Mouse (Mus musculus): ENCODE measurements around the gene Fstl3. TPM values are rescaled to one million over a fixed set of nuclear protein-coding genes. Genes with fewer than 3 reads are reported as not detected.

Gene Fstl3
- total and polyA plus RNA-seq, 2 experiments from 2014 or later = 3.4 to 3.9 TPM

DNA sequence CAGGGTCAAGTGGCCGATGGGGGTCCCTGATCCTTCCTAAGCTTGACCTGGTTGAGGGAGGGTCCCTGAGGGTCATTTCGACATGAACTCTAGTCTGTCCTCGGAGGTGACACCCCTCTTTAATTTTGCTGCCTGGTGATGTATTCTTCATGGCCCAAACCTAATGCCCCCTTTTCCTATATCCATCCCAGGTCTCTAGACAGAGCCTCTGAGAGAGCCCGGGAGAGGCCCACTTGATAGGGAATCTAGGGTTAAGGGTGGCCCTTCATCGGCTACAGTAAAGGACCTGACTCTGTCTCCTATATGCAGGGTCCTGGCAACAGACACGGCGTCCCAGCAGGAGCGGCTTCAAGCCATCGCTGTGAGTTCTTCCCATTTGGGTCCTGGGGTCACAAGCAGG is 29.3 kb downstream of the Fstl3 start:
- H3K4me3 ChIP-seq (ENCODE audit: low read depth, low read length) = no peak overlapping the region
- DNase-seq (ENCODE audit: low spot score) (no peak), ATAC-seq (ENCODE audit: low FRiP score) (no peak)
- no peak for TF ChIP-seq CTCF (IDR thresholded peaks at IDR 0.05)
- no peaks in the 10 kb centered on the region for H3K9me3 ChIP-seq (ENCODE audit: low read length)
- peaks cover 23% of the 10 kb centered on the region for H3K36me3 ChIP-seq (ENCODE audit: insufficient read depth, low read length)
- H3K9ac ChIP-seq (replicated peaks; ENCODE audit: low read length, poor library complexity, severe bottlenecking) = no peak overlapping the region
- no peaks in the 10 kb centered on the region for H3K27me3 ChIP-seq (ENCODE audit: insufficient read depth, low read length)
- no peak overlapping the region for H3K4me2 ChIP-seq (ENCODE audit: low read depth, low read length, poor library complexity, severe bottlenecking)
- no peak overlapping the region for H3K27ac ChIP-seq (ENCODE audit: low read depth, low read length)
- WGBS = 87% methylated on average over 9 of the region's 9 CpGs
- H3K4me1 ChIP-seq (ENCODE audit: insufficient read depth, low read length) = peaks cover 19% of the 10 kb centered on the region

DNA sequence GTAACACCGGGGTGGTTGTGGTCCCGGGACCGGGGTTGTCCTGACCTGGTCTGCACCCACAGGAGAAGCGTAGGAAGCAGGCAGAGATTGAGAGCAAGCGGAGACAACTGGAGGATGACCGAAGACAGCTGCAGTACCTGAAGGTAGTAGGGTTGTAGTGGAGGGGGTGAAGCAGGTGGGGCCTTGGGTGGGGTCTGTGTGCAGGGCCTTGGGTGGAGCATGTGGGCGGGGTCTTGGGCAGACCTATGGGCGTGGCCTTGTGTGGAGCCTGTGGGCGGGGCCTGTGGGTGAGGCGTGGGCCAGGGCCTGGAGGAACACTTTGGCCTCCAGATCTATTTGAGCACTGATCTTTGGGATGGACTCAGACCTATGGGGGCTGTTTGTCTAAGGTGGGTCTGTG is 29.9 kb downstream of the Fstl3 start:
- no peak overlapping the region for H3K27ac ChIP-seq (ENCODE audit: low read depth, low read length)

DNA sequence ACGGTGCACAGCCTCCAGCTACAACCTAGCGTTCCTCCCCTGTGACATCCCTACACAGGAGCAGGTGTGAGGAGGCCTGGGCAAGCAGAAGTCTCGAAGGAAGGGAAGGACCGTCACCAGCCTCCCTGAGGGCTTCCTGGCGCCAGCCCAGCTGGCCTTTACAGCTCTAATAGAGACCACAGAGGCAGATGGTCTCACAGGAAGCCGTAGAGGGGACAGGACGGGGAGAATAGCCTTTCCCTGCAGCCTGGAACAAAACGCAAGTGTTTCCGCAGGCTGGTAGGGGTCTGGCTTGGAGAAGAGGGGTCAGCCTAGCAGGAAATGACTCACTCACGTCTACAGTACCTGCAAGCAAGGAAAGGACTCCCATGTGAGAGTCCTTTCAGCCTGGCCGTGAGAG is 30.8 kb downstream of the Fstl3 start:
- ATAC-seq (ENCODE audit: low FRiP score) = no peak

More for the DNA sequence above, 29.9 kb downstream of the Fstl3 start:
- H3K4me1 ChIP-seq (ENCODE audit: insufficient read depth, low read length) = peaks cover 17% of the 10 kb centered on the region
- H3K9ac ChIP-seq (replicated peaks; ENCODE audit: low read length, poor library complexity, severe bottlenecking) = no peak overlapping the region
- no peak overlapping the region for H3K4me2 ChIP-seq (ENCODE audit: low read depth, low read length, poor library complexity, severe bottlenecking)
- no peak for TF ChIP-seq CTCF (IDR thresholded peaks at IDR 0.05)
- ATAC-seq (ENCODE audit: low FRiP score) (no peak), DNase-seq (ENCODE audit: low spot score) (no peak)
- H3K9me3 ChIP-seq (ENCODE audit: low read length) = no peaks in the 10 kb centered on the region
- H3K27me3 ChIP-seq (ENCODE audit: insufficient read depth, low read length) = no peaks in the 10 kb centered on the region
- H3K4me3 ChIP-seq (ENCODE audit: low read depth, low read length) = no peak overlapping the region
- 84% methylated on average over 10 of the region's 10 CpGs for WGBS
- H3K36me3 ChIP-seq (ENCODE audit: insufficient read depth, low read length) = peaks cover 26% of the 10 kb centered on the region

DNA sequence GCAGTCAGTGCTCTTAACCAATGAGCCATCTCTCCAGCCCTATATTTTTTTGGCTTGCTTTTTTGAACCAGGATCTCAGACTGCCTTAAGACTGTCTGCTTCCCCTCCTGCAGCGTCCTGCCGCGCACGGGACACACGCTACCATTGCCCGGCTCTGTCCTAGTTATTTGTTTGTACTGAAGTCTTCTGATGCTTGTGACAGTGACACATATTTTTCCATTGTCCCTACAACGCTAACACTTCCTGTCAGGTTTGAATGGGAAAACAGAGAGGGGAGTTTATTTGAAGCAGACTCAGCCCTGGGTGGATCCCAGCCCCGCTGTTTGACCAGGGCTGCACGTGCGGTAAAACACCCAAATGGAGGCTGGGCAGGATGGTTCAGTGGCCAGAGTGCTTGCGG is 31.7 kb downstream of the Fstl3 start:
- Histone ChIP-seq H3K4me3 (ENCODE audit: low read depth, low read length) (no peak overlapping the region), H3K27me3 (ENCODE audit: insufficient read depth, low read length) (no peaks in the 10 kb centered on the region), H3K27ac (ENCODE audit: low read depth, low read length) (no peak overlapping the region), H3K9me3 (ENCODE audit: low read length) (no peaks in the 10 kb centered on the region), H3K9ac (replicated peaks; ENCODE audit: low read length, poor library complexity, severe bottlenecking) (no peak overlapping the region), H3K36me3 (ENCODE audit: insufficient read depth, low read length) (peaks cover 32% of the 10 kb centered on the region), H3K4me1 (ENCODE audit: insufficient read depth, low read length) (no peaks in the 10 kb centered on the region; the same call in 1 of the 2 replicates), H3K4me2 (ENCODE audit: low read depth, low read length, poor library complexity, severe bottlenecking) (no peak overlapping the region)
- DNase-seq (ENCODE audit: low spot score) (no peak), ATAC-seq (ENCODE audit: low FRiP score) (no peak)
- no peak for TF ChIP-seq CTCF (IDR thresholded peaks at IDR 0.05)
- 86% methylated on average over 11 of the region's 11 CpGs for WGBS

More for the DNA sequence above, 30.8 kb downstream of the Fstl3 start:
- no peak for TF ChIP-seq CTCF (IDR thresholded peaks at IDR 0.05)
- H3K36me3 ChIP-seq (ENCODE audit: insufficient read depth, low read length) = peaks cover 32% of the 10 kb centered on the region
- peaks cover 9% of the 10 kb centered on the region for H3K4me1 ChIP-seq (ENCODE audit: insufficient read depth, low read length)
- H3K9me3 ChIP-seq (ENCODE audit: low read length) = no peaks in the 10 kb centered on the region
- no peak overlapping the region for H3K9ac ChIP-seq (replicated peaks; ENCODE audit: low read length, poor library complexity, severe bottlenecking)
- peak; percentile 51 for DNase-seq (ENCODE audit: low spot score)
- H3K4me2 ChIP-seq (ENCODE audit: low read depth, low read length, poor library complexity, severe bottlenecking) = no peak overlapping the region
- peak overlapping the region; percentile 32; the same call in 1 of the 2 replicates for H3K27ac ChIP-seq (ENCODE audit: low read depth, low read length)
- 44% methylated on average over 11 of the region's 11 CpGs for WGBS
- H3K4me3 ChIP-seq (ENCODE audit: low read depth, low read length) = no peak overlapping the region
- H3K27me3 ChIP-seq (ENCODE audit: insufficient read depth, low read length) = no peaks in the 10 kb centered on the region

DNA sequence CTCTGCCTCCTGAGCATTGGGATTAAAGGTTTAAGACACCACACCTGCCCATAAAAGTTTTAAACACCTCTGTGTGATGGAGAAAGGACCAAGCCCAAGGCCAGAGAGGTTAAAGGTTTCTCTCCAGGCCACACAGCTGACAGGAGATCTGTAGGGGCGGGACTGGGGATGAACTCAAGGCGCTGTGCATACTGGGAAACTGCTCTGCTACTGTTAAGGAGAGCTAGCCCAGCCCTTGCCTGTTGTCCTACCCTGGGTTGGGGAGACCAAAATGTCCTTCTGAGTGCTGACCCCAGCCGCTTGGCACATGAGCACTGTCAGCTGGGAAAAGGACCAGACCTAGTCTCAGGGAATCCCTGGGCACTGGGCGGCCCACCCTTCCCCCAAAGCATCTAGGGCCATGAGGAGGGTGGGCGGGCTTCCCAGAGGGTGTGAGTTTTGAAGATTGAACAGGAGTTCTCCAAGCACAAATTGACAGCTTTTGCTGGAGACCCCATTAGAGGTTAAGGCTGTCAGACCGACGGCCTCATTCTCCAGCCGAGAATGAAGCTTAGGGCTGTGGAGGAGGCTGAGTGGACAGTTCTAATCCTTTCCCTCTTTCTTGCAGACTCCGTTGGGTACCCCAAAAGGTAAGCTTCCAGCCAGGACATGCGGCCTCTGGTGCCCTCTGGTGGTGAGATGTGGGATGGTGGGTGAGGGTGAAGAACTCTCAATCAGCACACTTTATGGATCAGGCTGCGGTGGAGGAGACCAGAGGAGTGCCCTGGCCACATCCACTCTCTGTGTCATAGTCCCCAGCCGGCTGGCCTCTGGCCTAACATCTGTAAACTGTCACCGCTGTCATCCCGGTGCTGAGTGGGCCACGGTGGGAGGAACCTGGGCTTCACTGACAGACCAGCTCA is 34.9 kb downstream of the Fstl3 start:
- H3K27me3 ChIP-seq (ENCODE audit: insufficient read depth, low read length) = no peaks in the 10 kb centered on the region

DNA sequence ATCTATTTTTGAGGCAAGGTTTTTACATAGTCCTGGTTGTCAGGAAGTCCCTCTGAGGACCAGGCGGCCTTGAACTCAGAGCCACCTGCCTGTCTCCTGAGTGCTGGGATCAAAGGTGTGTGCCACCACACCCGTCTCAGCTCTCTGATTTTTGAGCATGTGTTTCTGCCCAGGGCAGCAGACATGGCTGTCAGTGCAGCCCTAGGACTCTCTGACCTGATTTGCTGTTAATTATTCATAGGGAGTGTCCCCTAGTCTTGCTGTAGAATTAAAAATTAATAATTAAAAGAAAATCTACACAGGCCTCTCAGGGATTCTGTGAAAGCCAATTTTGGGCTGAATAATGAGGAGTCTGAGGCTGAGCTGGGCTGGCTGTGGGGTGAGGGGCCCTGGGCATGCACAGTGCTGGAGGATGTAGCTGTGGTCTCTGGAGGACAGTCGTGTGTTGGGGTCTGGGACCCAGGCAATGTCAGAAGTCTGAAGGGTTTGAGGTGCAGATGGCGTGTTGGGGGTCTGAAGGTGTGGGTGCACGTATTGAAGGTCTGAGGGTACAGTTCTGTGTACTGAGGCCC is 37.3 kb downstream of the Fstl3 start:
- Histone ChIP-seq H3K27ac (ENCODE audit: low read depth, low read length) (no peak overlapping the region), H3K4me3 (ENCODE audit: low read depth, low read length) (no peak overlapping the region), H3K4me1 (ENCODE audit: insufficient read depth, low read length) (no peaks in the 10 kb centered on the region), H3K36me3 (ENCODE audit: insufficient read depth, low read length) (peaks cover 47% of the 10 kb centered on the region), H3K4me2 (ENCODE audit: low read depth, low read length, poor library complexity, severe bottlenecking) (no peak overlapping the region), H3K9me3 (ENCODE audit: low read length) (no peaks in the 10 kb centered on the region), H3K9ac (replicated peaks; ENCODE audit: low read length, poor library complexity, severe bottlenecking) (no peak overlapping the region), H3K27me3 (ENCODE audit: insufficient read depth, low read length) (no peaks in the 10 kb centered on the region)
- ATAC-seq (ENCODE audit: low FRiP score) (no peak), DNase-seq (ENCODE audit: low spot score) (no peak)
- 69% methylated on average over 5 of the region's 5 CpGs for WGBS
- no peak for TF ChIP-seq CTCF (IDR thresholded peaks at IDR 0.05)

More for the DNA sequence above, 34.9 kb downstream of the Fstl3 start:
- peak; percentile 97 for TF ChIP-seq CTCF (IDR thresholded peaks at IDR 0.05)
- no peaks in the 10 kb centered on the region for H3K9me3 ChIP-seq (ENCODE audit: low read length)
- no peaks in the 10 kb centered on the region for H3K4me1 ChIP-seq (ENCODE audit: insufficient read depth, low read length)
- H3K4me2 ChIP-seq (ENCODE audit: low read depth, low read length, poor library complexity, severe bottlenecking) = no peak overlapping the region
- peaks cover 52% of the 10 kb centered on the region for H3K36me3 ChIP-seq (ENCODE audit: insufficient read depth, low read length)
- 39% methylated on average over 15 of the region's 15 CpGs for WGBS
- DNase-seq (ENCODE audit: low spot score) = peak; percentile 74
- no peak overlapping the region for H3K4me3 ChIP-seq (ENCODE audit: low read depth, low read length)
- H3K9ac ChIP-seq (replicated peaks; ENCODE audit: low read length, poor library complexity, severe bottlenecking) = no peak overlapping the region
- ATAC-seq (ENCODE audit: low FRiP score) = peak; percentile 42
- H3K27ac ChIP-seq (ENCODE audit: low read depth, low read length) = no peak overlapping the region
